Mouse (Mus musculus): Measurements from ENCODE around the gene Aldh1l1.

DNA sequence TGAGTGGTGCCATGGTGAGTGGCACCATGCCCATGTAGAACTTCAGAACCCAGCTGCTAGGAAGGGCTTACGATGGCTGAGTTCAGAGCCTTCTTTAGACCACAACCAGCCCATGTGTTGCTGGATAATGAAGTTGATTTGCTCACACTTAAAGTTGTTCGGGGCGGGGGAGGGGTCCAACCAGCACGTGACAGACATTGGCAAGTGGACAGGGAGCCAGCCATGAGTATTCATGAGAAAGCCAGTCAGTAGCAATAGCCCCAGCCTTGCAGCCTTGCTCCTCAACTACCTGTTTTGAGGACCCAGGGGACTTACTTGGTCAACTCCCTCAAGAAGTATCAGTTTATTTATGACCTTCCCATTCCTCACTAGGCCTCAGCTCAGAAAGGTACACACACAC, 158.7 kb downstream of the Aldh1l1 start:
- no peak for TF ChIP-seq CTCF (IDR thresholded peaks at IDR 0.05; ENCODE audit: insufficient read depth, low read length)
- no peak for TF ChIP-seq POLR2A (IDR thresholded peaks at IDR 0.05; ENCODE audit: borderline replicate concordance, extremely low read depth, low read depth, low read length)
